Mouse (Mus musculus): ENCODE measurements around the gene Ndufb7. TPM values are rescaled to one million over a fixed set of nuclear protein-coding genes. Genes with fewer than 3 reads are reported as not detected.
"Not testable (repeated sequence)": the region's sequence is repeated elsewhere in the genome, so short reads cannot be mapped to it uniquely, and the experiment has no call there.

Gene Ndufb7
- 358 and 366 TPM in 2 replicates for polyA plus RNA-seq (2014; fragmentation: Nextera tagmentation; extraction: Ambion mirVana)

DNA sequence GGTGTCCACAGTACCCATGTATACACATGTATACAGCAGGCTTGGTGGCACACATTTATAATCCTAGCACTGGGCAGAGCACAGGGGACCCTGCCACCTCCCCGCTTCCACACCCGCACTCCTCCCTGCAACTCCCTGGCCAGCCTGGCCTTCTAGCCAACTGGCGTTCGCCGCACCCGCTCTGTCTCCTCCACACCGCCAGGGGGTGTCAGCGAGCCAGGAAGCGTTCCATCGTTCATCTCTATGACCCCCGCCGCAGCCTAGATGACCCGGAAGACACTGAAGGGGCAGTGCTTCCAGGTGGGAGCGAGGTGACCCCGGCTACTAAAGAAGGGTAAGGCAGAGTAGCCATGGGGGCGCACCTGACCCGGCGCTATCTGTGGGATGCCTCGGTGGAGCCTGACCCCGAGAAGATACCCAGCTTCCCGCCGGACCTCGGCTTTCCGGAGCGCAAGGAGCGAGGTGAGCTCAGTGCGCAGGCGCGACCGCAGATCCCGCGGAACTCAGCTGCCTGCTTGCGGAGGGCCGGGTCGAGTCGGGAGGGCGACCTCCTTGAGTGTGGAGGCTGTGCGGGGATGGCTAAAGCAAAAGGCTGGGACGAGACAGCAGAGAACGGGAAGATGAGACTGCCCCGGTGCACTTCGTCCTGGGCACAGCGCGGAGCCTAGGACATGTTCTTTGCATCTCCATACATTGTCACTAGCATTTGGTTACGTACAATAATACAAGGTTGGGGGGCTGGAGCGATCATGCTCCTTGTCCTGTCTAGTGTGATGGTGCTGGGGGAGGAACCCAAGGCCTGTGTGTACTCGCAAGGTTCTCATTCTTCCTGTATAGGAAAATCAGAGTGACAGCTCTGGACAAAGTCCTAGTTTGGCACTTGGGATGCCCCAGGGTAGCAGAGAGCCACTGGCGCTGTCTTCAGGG, at the start of gene Ndufb7:
Gene Ndufb7 (plus strand): TSS at position 203 of the 927 bp plus-strand sequence.
- Histone ChIP-seq H3K27ac (ENCODE audit: low read depth, low read length) (peak within 1 kb of the TSS; percentile 54), H3K4me2 (replicated peaks; ENCODE audit: low read depth, low read length) (peak within 1 kb of the TSS; percentile 85), H3K4me3 (ENCODE audit: low read depth, low read length) (peak within 1 kb of the TSS; percentile 58), H3K36me3 (ENCODE audit: control insufficient read depth, insufficient read depth, low read length) (no peaks in the 10 kb centered on the region), H3K4me1 (replicated peaks; ENCODE audit: control insufficient read depth, insufficient read depth, low read length) (no peaks in the 10 kb centered on the region; the same call in 1 of the 2 replicates), H3K27me3 (ENCODE audit: control insufficient read depth, insufficient read depth, low read length) (no peaks in the 10 kb centered on the region), H3K9me3 (ENCODE audit: control insufficient read depth, low read length) (no peaks in the 10 kb centered on the region), H3K9ac (ENCODE audit: low read depth, low read length) (peak within 1 kb of the TSS; percentile 68)
- DNase-seq (ENCODE audit: low spot score) (peak; percentile 98), ATAC-seq (ENCODE audit: low FRiP score) (peak; percentile 92)
- 2% methylated on average over 48 of the region's 48 CpGs for WGBS

GRCm38 (mm10) chr8:83520432-83520831, 46.0 kb upstream of the Ndufb7 start:
- no peak overlapping the region for H3K4me2 ChIP-seq (replicated peaks; ENCODE audit: low read depth, low read length)
- H3K4me1 ChIP-seq (replicated peaks; ENCODE audit: control insufficient read depth, insufficient read depth, low read length), result no peaks in the 10 kb centered on the region
- no peak for DNase-seq (ENCODE audit: low spot score)
- H3K36me3 ChIP-seq (ENCODE audit: control insufficient read depth, insufficient read depth, low read length), result no peaks in the 10 kb centered on the region
- 84% methylated on average over 3 of the region's 3 CpGs for WGBS
- no peak for ATAC-seq (ENCODE audit: low FRiP score)
- H3K4me3 ChIP-seq (ENCODE audit: low read depth, low read length), result no peak overlapping the region
- H3K9ac ChIP-seq (ENCODE audit: low read depth, low read length), result no peak overlapping the region
- H3K27ac ChIP-seq (ENCODE audit: low read depth, low read length), result no peak overlapping the region
- H3K9me3 ChIP-seq (ENCODE audit: control insufficient read depth, low read length), result no peaks in the 10 kb centered on the region
- no peaks in the 10 kb centered on the region for H3K27me3 ChIP-seq (ENCODE audit: control insufficient read depth, insufficient read depth, low read length)

DNA sequence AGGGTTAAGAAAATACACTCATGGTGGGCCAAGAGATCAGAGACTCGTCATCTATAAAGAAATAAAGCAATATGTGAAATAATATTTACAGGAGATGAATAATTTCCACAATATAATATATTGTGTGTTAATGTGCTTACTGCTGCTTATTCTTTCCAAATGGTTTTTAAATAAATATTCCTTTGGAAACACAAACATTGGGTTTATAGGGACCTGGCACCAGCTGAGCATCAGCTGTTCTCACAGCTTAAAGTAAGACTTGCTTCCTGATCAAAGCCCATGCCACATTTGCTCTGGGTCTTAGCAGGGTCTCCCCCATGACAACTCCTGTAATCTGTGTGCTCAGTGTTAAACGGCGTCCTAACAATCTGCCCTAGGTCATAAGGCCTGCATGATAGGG, 45.6 kb upstream of the Ndufb7 start:
- not testable (repeated sequence) for ATAC-seq (ENCODE audit: low FRiP score); H3K27ac ChIP-seq (ENCODE audit: low read depth, low read length); H3K36me3 ChIP-seq (ENCODE audit: control insufficient read depth, insufficient read depth, low read length); H3K4me2 ChIP-seq (replicated peaks; ENCODE audit: low read depth, low read length); H3K27me3 ChIP-seq (ENCODE audit: control insufficient read depth, insufficient read depth, low read length); H3K4me3 ChIP-seq (ENCODE audit: low read depth, low read length); DNase-seq (ENCODE audit: low spot score); H3K9ac ChIP-seq (ENCODE audit: low read depth, low read length); H3K9me3 ChIP-seq (ENCODE audit: control insufficient read depth, low read length); H3K4me1 ChIP-seq (replicated peaks; ENCODE audit: control insufficient read depth, insufficient read depth, low read length)
- WGBS, result 85% methylated on average over 3 of the region's 3 CpGs

DNA sequence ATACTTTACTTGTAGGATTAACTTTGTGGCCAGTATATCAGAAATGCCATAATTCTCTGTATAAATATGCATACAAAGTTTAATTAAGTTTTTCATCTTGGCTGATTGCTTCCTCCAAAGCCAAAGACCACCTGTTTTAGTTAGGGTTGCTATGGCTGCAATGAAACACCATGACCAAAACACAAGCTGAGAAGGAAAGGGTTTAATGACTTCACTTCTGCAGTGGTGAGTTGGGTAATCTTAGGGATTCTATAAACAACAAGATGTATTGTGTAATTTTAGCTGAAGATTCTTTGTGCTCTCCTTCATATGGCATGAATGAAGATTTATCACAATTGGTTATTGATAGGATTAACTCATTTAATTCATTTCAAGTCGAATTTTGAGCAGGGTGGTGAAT, 45.2 kb upstream of the Ndufb7 start:
- no peak for ATAC-seq (ENCODE audit: low FRiP score)
- Histone ChIP-seq H3K9ac (ENCODE audit: low read depth, low read length) (no peak overlapping the region), H3K4me3 (ENCODE audit: low read depth, low read length) (no peak overlapping the region), H3K9me3 (ENCODE audit: control insufficient read depth, low read length) (no peaks in the 10 kb centered on the region), H3K27ac (ENCODE audit: low read depth, low read length) (no peak overlapping the region), H3K27me3 (ENCODE audit: control insufficient read depth, insufficient read depth, low read length) (no peaks in the 10 kb centered on the region), H3K36me3 (ENCODE audit: control insufficient read depth, insufficient read depth, low read length) (no peaks in the 10 kb centered on the region), H3K4me1 (replicated peaks; ENCODE audit: control insufficient read depth, insufficient read depth, low read length) (no peaks in the 10 kb centered on the region), H3K4me2 (replicated peaks; ENCODE audit: low read depth, low read length) (no peak overlapping the region)
- 40% methylated on average over 1 of the region's 1 CpGs for WGBS
- DNase-seq (ENCODE audit: low spot score), result no peak

DNA sequence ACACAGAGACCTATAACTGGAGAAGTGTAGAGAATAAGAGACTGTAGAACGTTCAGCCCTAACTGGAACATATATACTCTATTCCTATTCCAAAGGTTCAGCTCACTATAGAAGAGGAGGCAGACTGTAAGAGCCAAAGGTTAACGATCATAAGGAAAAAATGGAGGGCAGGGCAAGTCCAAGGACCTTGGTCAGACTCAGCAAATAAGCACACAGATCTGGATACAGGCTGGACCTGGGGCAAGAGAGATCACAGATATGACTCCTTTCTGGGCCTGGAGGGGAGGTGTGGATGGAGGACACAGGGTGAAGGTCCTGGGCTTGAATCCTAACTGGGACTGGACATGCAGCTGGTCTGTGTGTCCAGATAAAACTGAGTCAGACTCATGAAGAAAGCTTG, 31.7 kb upstream of the Ndufb7 start:
- H3K36me3 ChIP-seq (ENCODE audit: control insufficient read depth, insufficient read depth, low read length), result no peaks in the 10 kb centered on the region
- no peak overlapping the region for H3K4me3 ChIP-seq (ENCODE audit: low read depth, low read length)
- H3K4me1 ChIP-seq (replicated peaks; ENCODE audit: control insufficient read depth, insufficient read depth, low read length), result no peaks in the 10 kb centered on the region
- ATAC-seq (ENCODE audit: low FRiP score) (no peak), DNase-seq (ENCODE audit: low spot score) (no peak)
- WGBS, result 86% methylated on average over 2 of the region's 2 CpGs
- H3K4me2 ChIP-seq (replicated peaks; ENCODE audit: low read depth, low read length), result no peak overlapping the region
- H3K9me3 ChIP-seq (ENCODE audit: control insufficient read depth, low read length), result no peaks in the 10 kb centered on the region
- no peak overlapping the region for H3K9ac ChIP-seq (ENCODE audit: low read depth, low read length)
- no peaks in the 10 kb centered on the region for H3K27me3 ChIP-seq (ENCODE audit: control insufficient read depth, insufficient read depth, low read length)
- no peak overlapping the region for H3K27ac ChIP-seq (ENCODE audit: low read depth, low read length)

DNA sequence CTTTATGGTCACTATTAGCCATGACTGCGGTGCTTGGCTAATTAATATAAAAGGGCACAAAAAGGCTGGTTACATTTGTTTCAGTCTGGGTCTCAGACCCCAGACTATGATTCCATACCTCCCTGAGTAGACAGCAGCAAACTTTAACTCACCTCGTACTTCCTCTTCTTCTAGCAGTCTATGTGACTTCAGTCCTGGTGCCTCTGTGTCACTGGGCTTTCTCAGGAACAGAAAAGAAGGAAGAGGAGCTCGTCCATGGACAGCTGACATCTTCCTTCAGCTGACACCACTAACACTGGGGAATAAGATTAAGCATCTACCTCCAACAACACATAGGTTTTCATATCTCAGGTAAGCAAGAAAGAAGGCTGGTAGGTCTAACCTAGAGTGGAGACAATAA, 30.7 kb upstream of the Ndufb7 start, which contains the start of gene Olfr370:
Gene Olfr370 (plus strand): TSS at position 45 of the 400 bp plus-strand sequence.
- DNase-seq (ENCODE audit: low spot score) (no peak), ATAC-seq (ENCODE audit: low FRiP score) (no peak)
- Histone ChIP-seq H3K4me1 (replicated peaks; ENCODE audit: control insufficient read depth, insufficient read depth, low read length) (no peaks in the 10 kb centered on the region), H3K4me3 (ENCODE audit: low read depth, low read length) (no peak within 1 kb of the TSS), H3K4me2 (replicated peaks; ENCODE audit: low read depth, low read length) (no peak within 1 kb of the TSS), H3K27ac (ENCODE audit: low read depth, low read length) (no peak within 1 kb of the TSS), H3K27me3 (ENCODE audit: control insufficient read depth, insufficient read depth, low read length) (no peaks in the 10 kb centered on the region), H3K9me3 (ENCODE audit: control insufficient read depth, low read length) (no peaks in the 10 kb centered on the region), H3K9ac (ENCODE audit: low read depth, low read length) (no peak within 1 kb of the TSS), H3K36me3 (ENCODE audit: control insufficient read depth, insufficient read depth, low read length) (no peaks in the 10 kb centered on the region)
- 82% methylated on average over 3 of the region's 3 CpGs for WGBS

- no peak for ATAC-seq (ENCODE audit: low FRiP score)
- no peaks in the 10 kb centered on the region for H3K9me3 ChIP-seq (ENCODE audit: control insufficient read depth, low read length)
- no peak for DNase-seq (ENCODE audit: low spot score)
- no peaks in the 10 kb centered on the region for H3K36me3 ChIP-seq (ENCODE audit: control insufficient read depth, insufficient read depth, low read length)
- H3K27me3 ChIP-seq (ENCODE audit: control insufficient read depth, insufficient read depth, low read length), result no peaks in the 10 kb centered on the region
- no peak overlapping the region for H3K27ac ChIP-seq (ENCODE audit: low read depth, low read length)
- 78% methylated on average over 3 of the region's 3 CpGs for WGBS
- H3K9ac ChIP-seq (ENCODE audit: low read depth, low read length), result no peak overlapping the region
- no peaks in the 10 kb centered on the region; the same call in 1 of the 2 replicates for H3K4me1 ChIP-seq (replicated peaks; ENCODE audit: control insufficient read depth, insufficient read depth, low read length)
- H3K4me2 ChIP-seq (replicated peaks; ENCODE audit: low read depth, low read length), result no peak overlapping the region
- no peak overlapping the region for H3K4me3 ChIP-seq (ENCODE audit: low read depth, low read length)
Observed at GRCm38 (mm10) chr8:83562669-83563068, 3.8 kb upstream of the Ndufb7 start.

DNA sequence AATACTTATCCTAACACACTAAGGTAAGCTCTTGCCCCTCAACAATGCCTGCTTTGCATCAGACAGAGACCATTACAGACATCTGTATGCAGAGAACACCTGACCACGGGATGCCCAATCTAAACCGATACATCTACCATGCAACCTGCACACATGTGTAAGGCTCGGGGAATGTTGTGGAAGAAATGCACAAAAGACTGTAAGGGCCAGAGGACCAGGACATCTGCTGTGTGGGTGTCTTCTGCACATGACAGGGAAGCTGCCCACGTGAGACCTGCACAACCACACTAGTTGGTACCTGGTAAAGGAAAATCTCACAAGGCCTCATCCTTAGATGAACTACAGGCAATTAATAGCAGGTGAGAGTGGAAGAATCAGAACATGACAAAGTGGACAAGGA, 3.2 kb upstream of the Ndufb7 start:
- WGBS, result 78% methylated on average over 4 of the region's 4 CpGs
- no peak overlapping the region for H3K4me3 ChIP-seq (ENCODE audit: low read depth, low read length)

More for the DNA sequence above, 3.2 kb upstream of the Ndufb7 start:
- Histone ChIP-seq H3K27ac (ENCODE audit: low read depth, low read length) (no peak overlapping the region), H3K4me1 (replicated peaks; ENCODE audit: control insufficient read depth, insufficient read depth, low read length) (no peaks in the 10 kb centered on the region; the same call in 1 of the 2 replicates), H3K4me2 (replicated peaks; ENCODE audit: low read depth, low read length) (no peak overlapping the region), H3K36me3 (ENCODE audit: control insufficient read depth, insufficient read depth, low read length) (no peaks in the 10 kb centered on the region), H3K27me3 (ENCODE audit: control insufficient read depth, insufficient read depth, low read length) (no peaks in the 10 kb centered on the region), H3K9ac (ENCODE audit: low read depth, low read length) (no peak overlapping the region), H3K9me3 (ENCODE audit: control insufficient read depth, low read length) (no peaks in the 10 kb centered on the region)
- ATAC-seq (ENCODE audit: low FRiP score), result no peak
- DNase-seq (ENCODE audit: low spot score), result no peak

Data from hindbrain, embryonic 11.5 days (tissue).